Mouse (Mus musculus) urinary bladder, postnatal 10 days (tissue): ENCODE data around the gene Cep83.

Experiments
- DNase-seq: peaks from one replicate; pipeline ENCODE4 v3.0.0; 2022; ENCODE audit warnings: low spot score

Cep83 gene

GRCm38 (mm10) chr10:94827325-94827724, 138.9 kb downstream of the Cep83 start:
- no peak for DNase-seq

GRCm38 (mm10) chr10:94827890-94828733, 139.7 kb downstream of the Cep83 start:
- DNase-seq, result no peak

- DNase-seq, result no peak
Observed at GRCm38 (mm10) chr10:94828734-94829230, 140.3 kb downstream of the Cep83 start.

- no peak for DNase-seq
Observed at GRCm38 (mm10) chr10:94829407-94829806, 141.0 kb downstream of the Cep83 start.

GRCm38 (mm10) chr10:94835874-94836273, 147.4 kb downstream of the Cep83 start:
- DNase-seq, result no peak
